Mouse (Mus musculus) brain, adult 10 weeks (tissue): ENCODE data around the gene Pcdh19. TPM values are rescaled to one million over a fixed set of nuclear protein-coding genes. Genes with fewer than 3 reads are reported as not detected.

Source experiments
- polyA plus RNA-seq: library from polyadenylated mRNA; stranded (reverse); fragments of 350-450 nt; fragmentation: Illumina TruSeq; extraction: RNeasy Lipid Tissue Mini Kit (QIAGEN cat#74804); gene quantifications from one replicate; pipeline ENCODE4 v1.2.3, GENCODE M21; 2015; ENCODE audit warnings: low read depth, low replicate concordance

The Pcdh19 gene
- 14.7 TPM for polyA plus RNA-seq

DNA sequence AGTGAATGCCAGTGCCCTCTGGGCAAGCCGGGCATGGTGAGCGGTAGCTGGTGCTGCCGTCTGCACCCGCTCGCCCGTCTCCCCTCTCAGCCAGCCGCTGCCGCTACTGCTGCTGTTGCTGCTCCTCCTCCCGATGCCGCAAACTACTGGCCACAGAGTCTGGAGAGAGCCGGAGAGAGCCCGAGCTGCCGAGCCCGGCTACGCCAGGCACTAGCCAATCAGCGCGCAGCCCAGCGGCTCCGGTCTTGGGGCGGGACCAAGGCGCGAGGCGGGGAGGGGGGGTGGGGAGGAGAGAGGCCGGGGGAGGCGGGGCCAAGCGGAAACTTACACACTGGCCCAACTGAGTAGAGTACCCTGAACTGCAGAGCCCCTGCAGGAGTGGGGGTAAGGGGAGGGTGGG is at the start of gene Pcdh19:
TSS of gene Pcdh19 (minus strand) at position 148 of the 400 bp plus-strand sequence.

Other genes with a start within 250 kb of the Pcdh19 start
- 1.4 TPM for gene Tnmd, start 162.0 kb upstream of the Pcdh19 start, polyA plus RNA-seq
- gene Tspan6, start 209.4 kb upstream of the Pcdh19 start, polyA plus RNA-seq: 26.0 TPM
- 2.4 TPM for gene Srpx2, start 219.4 kb upstream of the Pcdh19 start, polyA plus RNA-seq